Mouse (Mus musculus) heart, postnatal 0 days (tissue): ENCODE results near the gene Stum. TPM values are rescaled to one million over a fixed set of nuclear protein-coding genes. Genes with fewer than 3 reads are reported as not detected.

Experiments
- ATAC-seq: fragments of 200-750 bp; cut with Nextera tagmentation; 2 replicates; pipeline ENCODE4 v1.8.0; 2017; ENCODE audit warnings: low read depth, moderate number of reproducible peaks, moderate library complexity; ENCODE audit not compliant: insufficient read depth
- DNase-seq: peaks from one replicate; pipeline ENCODE4 v3.0.0-alpha.2; 2016; ENCODE audit warnings: low spot score
- H3K27ac ChIP-seq: fragments of 300-500 bp; sonication (generic); 2 replicates; pipeline ENCODE4 v1.5.1; 2014; ENCODE audit warnings: low read depth, mild to moderate bottlenecking
- H3K27me3 ChIP-seq: fragments of 300-500 bp; sonication (generic); 2 replicates; pipeline ENCODE4 v1.6.1; 2014; ENCODE audit warnings: low read length, mixed read lengths; ENCODE audit not compliant: control insufficient read depth, insufficient read depth
- H3K36me3 ChIP-seq: fragments of 300-500 bp; sonication (generic); replicated peaks from 2 replicates; pipeline ENCODE4 v1.6.1; 2014; ENCODE audit warnings: low read length, mixed read lengths; ENCODE audit not compliant: control insufficient read depth, insufficient read depth
- H3K4me1 ChIP-seq: fragments of 300-500 bp; sonication (generic); 2 replicates; pipeline ENCODE4 v1.6.1; 2014; ENCODE audit warnings: antibody characterized with exemption; ENCODE audit not compliant: control insufficient read depth, insufficient read depth
- H3K4me2 ChIP-seq: fragments of 300-500 bp; sonication (generic); 2 replicates; pipeline ENCODE4 v1.6.1; 2014; ENCODE audit warnings: low read depth, mild to moderate bottlenecking, low read length, moderate library complexity
- H3K4me3 ChIP-seq: fragments of 300-500 bp; sonication (generic); 2 replicates; pipeline ENCODE4 v1.5.1; 2014; ENCODE audit warnings: low read depth, low read length
- H3K9ac ChIP-seq: fragments of 300-500 bp; sonication (generic); replicated peaks from 2 replicates; pipeline ENCODE4 v1.6.1; 2014; ENCODE audit warnings: low read depth, low read length, mixed read lengths
- H3K9me3 ChIP-seq: fragments of 300-500 bp; sonication (generic); replicated peaks from 2 replicates; pipeline ENCODE4 v1.6.1; 2016; ENCODE audit warnings: low read length; ENCODE audit not compliant: control insufficient read depth
- CTCF ChIP-seq: IDR thresholded peaks from 2 replicates; pipeline ENCODE4 v1.5.1; 2016; ENCODE audit warnings: antibody characterized with exemption, control low read depth, low read depth
- EP300 ChIP-seq: IDR thresholded peaks from 2 replicates; pipeline ENCODE4 v1.6.1; 2016; ENCODE audit warnings: antibody characterized with exemption, low read depth
- WGBS: fragments of 180-500 bp; shearing (Covaris S2); extraction: QIAGEN DNeasy Blood & Tissue Kit; methylation state at CpG from one replicate; pipeline ENCODE4 v1.1.7; 2014; 5-methylcytosine and 5-hydroxymethylcytosine counted together
- polyA plus RNA-seq: library from polyadenylated mRNA; unstranded; fragments of >200 nt; fragmentation: Nextera tagmentation; extraction: Ambion mirVana; gene quantifications from 2 replicates; pipeline ENCODE4 v1.2.1, GENCODE M21; 2015
- total RNA-seq: library from RNA; depleted of rRNA; stranded (reverse); fragments of >200 nt; gene quantifications from 2 replicates; pipeline ENCODE4 v1.2.3, GENCODE M21; 2014; ENCODE audit warnings: low replicate concordance

Stum gene
- total and polyA plus RNA-seq, 2 experiments from 2014 or later: 0.49 to 11.4 TPM

DNA sequence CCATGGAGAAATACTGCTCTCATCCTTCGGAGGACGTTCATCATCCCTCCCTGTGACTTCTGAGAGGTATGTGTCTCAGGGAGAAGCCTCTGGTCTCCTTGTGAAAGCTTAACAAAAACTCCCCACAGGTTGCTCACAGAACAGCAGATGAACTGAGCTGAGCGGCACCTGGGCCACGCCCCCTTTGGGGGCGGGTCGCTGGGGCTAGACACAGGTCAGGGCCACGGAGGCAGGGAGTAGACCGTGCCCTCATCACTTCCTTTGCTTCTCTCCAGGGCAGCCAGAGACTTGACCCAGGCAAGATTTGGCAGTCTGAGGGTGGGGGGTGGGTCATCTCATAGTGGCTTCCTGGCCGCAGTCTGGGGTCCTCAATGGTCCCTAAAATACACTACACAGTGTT lies 48.4 kb downstream of the Stum start:
- ATAC-seq: no peak
- DNase-seq: no peak
- WGBS: 12% methylated on average over 9 of the region's 9 CpGs
- Histone ChIP-seq H3K4me2 (no peak overlapping the region), H3K36me3 (no peaks in the 10 kb centered on the region), H3K4me1 (no peaks in the 10 kb centered on the region), H3K4me3 (no peak overlapping the region), H3K27ac (no peak overlapping the region), H3K9me3 (no peaks in the 10 kb centered on the region), H3K27me3 (peaks cover 73% of the 10 kb centered on the region), H3K9ac (no peak overlapping the region)
- no peak for TF ChIP-seq CTCF
- TF ChIP-seq EP300: no peak

DNA sequence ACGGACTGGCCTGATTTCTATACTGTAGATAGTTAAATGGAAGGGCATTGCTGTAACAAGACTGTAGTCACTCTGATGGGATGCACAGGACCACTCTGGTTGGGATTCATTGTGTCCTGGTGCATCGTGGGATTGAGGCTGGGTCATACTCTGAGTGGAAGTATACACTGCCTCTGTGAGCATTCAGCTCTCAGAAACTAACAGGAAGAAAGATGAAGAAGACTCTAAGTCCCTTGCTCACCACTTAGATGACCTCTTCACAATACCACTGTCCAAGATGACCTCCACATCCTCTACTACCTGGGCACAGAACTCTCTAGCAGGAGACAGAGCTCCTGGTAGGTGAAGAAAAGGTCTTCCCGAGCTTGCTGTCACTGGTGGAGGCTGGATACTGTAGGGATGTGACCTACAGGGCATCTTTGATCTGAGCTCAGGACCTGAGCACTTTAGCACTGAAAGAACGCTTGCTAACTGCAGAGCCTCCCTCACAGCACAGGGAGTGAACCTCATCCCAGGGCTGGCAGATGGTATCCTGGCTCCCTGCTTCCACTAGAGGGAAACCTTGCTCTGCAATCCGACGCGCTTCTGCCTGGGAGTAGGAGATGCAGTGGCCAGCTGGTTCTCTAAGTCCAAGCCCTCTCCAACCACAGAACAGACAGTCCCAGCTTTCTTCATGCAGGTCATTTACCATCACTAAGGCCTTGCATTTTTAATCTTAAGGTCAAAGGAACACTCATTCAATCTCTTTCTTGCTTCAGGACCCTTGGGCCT lies 49.3 kb downstream of the Stum start:
- Histone ChIP-seq H3K27ac (no peak overlapping the region), H3K4me2 (no peak overlapping the region), H3K4me3 (no peak overlapping the region), H3K36me3 (no peaks in the 10 kb centered on the region), H3K4me1 (no peaks in the 10 kb centered on the region), H3K9me3 (no peaks in the 10 kb centered on the region), H3K27me3 (peaks cover 64% of the 10 kb centered on the region), H3K9ac (no peak overlapping the region)
- TF ChIP-seq CTCF (peak; percentile 98), EP300 (no peak)
- 16% methylated on average over 7 of the region's 7 CpGs for WGBS
- peak; percentile 92 for DNase-seq
- peak; percentile 87 for ATAC-seq

- H3K27me3 ChIP-seq: peaks cover 56% of the 10 kb centered on the region
- no peak overlapping the region for H3K4me3 ChIP-seq
- H3K9ac ChIP-seq: no peak overlapping the region
These were observed 50.2 kb downstream of the Stum start for GRCm38 (mm10) chr1:180433098-180433538.

DNA sequence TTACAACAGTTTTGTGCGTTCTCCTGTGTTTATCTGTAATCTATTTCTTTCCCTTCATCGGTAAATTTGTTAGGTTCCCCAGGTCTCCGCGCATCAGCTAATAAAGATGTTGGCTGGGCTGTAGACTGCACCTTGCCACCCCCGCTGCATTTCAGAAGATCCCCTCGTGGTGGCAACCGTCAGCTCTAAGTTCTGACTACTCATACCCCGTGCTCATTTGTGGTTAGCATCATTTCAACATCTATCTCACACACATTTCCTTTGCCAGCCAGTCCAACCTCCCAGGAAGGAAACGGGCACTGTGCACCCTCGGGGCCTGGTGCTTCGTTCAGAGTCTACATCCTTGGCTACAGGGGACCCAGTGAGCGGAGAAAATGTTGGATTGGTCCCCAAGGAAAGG lies 51.5 kb downstream of the Stum start:
- 58% methylated on average over 12 of the region's 12 CpGs for WGBS
- ATAC-seq (no peak), DNase-seq (no peak)
- H3K36me3 ChIP-seq: no peaks in the 10 kb centered on the region
- no peaks in the 10 kb centered on the region for H3K9me3 ChIP-seq
- H3K4me2 ChIP-seq: no peak overlapping the region
- H3K9ac ChIP-seq: no peak overlapping the region
- TF ChIP-seq CTCF (no peak), EP300 (no peak)
- 0 out of 2 replicates have a peak, but pooled peaks cover 3% of the 10 kb centered on the region for H3K4me1 ChIP-seq
- H3K4me3 ChIP-seq: no peak overlapping the region
- no peak overlapping the region for H3K27ac ChIP-seq
- peaks cover 44% of the 10 kb centered on the region for H3K27me3 ChIP-seq

More at GRCm38 (mm10) chr1:180433098-180433538, 50.2 kb downstream of the Stum start:
- WGBS: 5% methylated on average over 16 of the region's 16 CpGs
- Histone ChIP-seq H3K36me3 (no peaks in the 10 kb centered on the region), H3K4me1 (no peaks in the 10 kb centered on the region), H3K9me3 (no peaks in the 10 kb centered on the region), H3K27ac (no peak overlapping the region), H3K4me2 (peak overlapping the region; percentile 39)
- no peak for TF ChIP-seq EP300
- no peak for TF ChIP-seq CTCF
- ATAC-seq: no peak
- no peak for DNase-seq

- H3K36me3 ChIP-seq: no peaks in the 10 kb centered on the region
- no peak overlapping the region for H3K9ac ChIP-seq
- TF ChIP-seq CTCF (no peak), EP300 (no peak)
- 49% methylated on average over 5 of the region's 5 CpGs for WGBS
- H3K9me3 ChIP-seq: no peaks in the 10 kb centered on the region
- DNase-seq: no peak
- no peak overlapping the region for H3K4me3 ChIP-seq
- 0 out of 2 replicates have a peak, but pooled peaks cover 3% of the 10 kb centered on the region for H3K4me1 ChIP-seq
- H3K4me2 ChIP-seq: no peak overlapping the region
- peaks cover 26% of the 10 kb centered on the region for H3K27me3 ChIP-seq
- no peak overlapping the region for H3K27ac ChIP-seq
- ATAC-seq: no peak
These were observed 53.5 kb downstream of the Stum start for GRCm38 (mm10) chr1:180429819-180430218.
